Mouse (Mus musculus) intestine, embryonic 16.5 days (tissue): ENCODE measurements at regions not wholly inside any gene's neighbourhood (a gene's known extent, or its start where the extent isn't known, plus 50 kb on each side); places are given as distances from the start of the nearest gene placed in this dataset.
"Not testable (repeated sequence)": the region's sequence is repeated elsewhere in the genome, so short reads cannot be mapped to it uniquely, and the experiment has no call there.

ENCODE experiments used
- ATAC-seq: fragments of 200-750 bp; cut with Nextera tagmentation; 2 replicates; pipeline ENCODE4 v1.8.0; 2017; ENCODE audit warnings: moderate TSS enrichment, moderate library complexity
- H3K27ac ChIP-seq: fragments of 300-500 bp; sonication (generic); 2 replicates; pipeline ENCODE4 v1.5.1; 2014; ENCODE audit warnings: mild to moderate bottlenecking, low read length
- H3K27me3 ChIP-seq: fragments of 300-500 bp; sonication (generic); replicated peaks from 2 replicates; pipeline ENCODE4 v1.6.1; 2014; ENCODE audit warnings: low read length, control low read depth, mixed read lengths; ENCODE audit not compliant: control insufficient read depth, insufficient read depth
- H3K36me3 ChIP-seq: fragments of 300-500 bp; sonication (generic); 2 replicates; pipeline ENCODE4 v1.6.1; 2014; ENCODE audit warnings: low read length, control low read depth; ENCODE audit not compliant: control insufficient read depth, insufficient read depth
- H3K4me1 ChIP-seq: fragments of 300-500 bp; sonication (generic); 2 replicates; pipeline ENCODE4 v1.6.1; 2014; ENCODE audit warnings: low read length, control low read depth, mixed read lengths; ENCODE audit not compliant: control insufficient read depth, insufficient read depth
- H3K4me2 ChIP-seq: fragments of 300-500 bp; sonication (generic); 2 replicates; pipeline ENCODE4 v1.6.1; 2014; ENCODE audit warnings: low read depth, low read length, control low read depth
- H3K4me3 ChIP-seq: fragments of 300-500 bp; sonication (generic); 2 replicates; pipeline ENCODE4 v1.5.1; 2014; ENCODE audit warnings: mild to moderate bottlenecking, low read length
- H3K9ac ChIP-seq: fragments of 300-500 bp; sonication (generic); 2 replicates; pipeline ENCODE4 v1.6.1; 2014; ENCODE audit warnings: low read depth, low read length
- H3K9me3 ChIP-seq: fragments of 300-500 bp; sonication (generic); 2 replicates; pipeline ENCODE4 v1.6.1; 2016; ENCODE audit warnings: low read length, control low read depth; ENCODE audit not compliant: control insufficient read depth
- WGBS: fragments of 180-500 bp; shearing (Covaris S2); extraction: QIAGEN DNeasy Blood & Tissue Kit; methylation state at CpG from one replicate; pipeline ENCODE4 v1.1.7; 2014; 5-methylcytosine and 5-hydroxymethylcytosine counted together

DNA sequence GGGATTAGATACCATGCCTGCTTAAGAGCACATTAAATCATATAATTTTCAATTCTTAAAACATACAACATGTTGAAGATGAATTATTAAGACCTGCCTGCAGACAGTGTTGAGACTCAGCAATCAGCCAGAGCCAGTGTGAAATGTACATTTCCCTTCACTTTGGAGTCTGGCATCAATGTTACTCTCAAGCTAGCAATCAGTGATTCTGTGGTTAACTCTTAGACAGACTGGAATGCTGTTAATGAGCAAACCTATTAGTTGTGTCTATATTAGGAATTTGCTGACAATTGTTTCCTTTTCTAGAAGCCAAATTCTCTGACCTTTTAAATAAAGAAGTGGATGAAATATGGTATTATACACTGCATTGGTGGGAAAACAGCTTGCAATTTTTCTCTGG lies 342.4 kb upstream of the Nectin3 start:
- Histone ChIP-seq H3K4me3 (no peak overlapping the region), H3K4me1 (no peaks in the 10 kb centered on the region), H3K4me2 (no peak overlapping the region), H3K9me3 (no peaks in the 10 kb centered on the region), H3K27me3 (no peaks in the 10 kb centered on the region), H3K9ac (no peak overlapping the region), H3K27ac (no peak overlapping the region), H3K36me3 (no peaks in the 10 kb centered on the region)
- ATAC-seq: no peak

DNA sequence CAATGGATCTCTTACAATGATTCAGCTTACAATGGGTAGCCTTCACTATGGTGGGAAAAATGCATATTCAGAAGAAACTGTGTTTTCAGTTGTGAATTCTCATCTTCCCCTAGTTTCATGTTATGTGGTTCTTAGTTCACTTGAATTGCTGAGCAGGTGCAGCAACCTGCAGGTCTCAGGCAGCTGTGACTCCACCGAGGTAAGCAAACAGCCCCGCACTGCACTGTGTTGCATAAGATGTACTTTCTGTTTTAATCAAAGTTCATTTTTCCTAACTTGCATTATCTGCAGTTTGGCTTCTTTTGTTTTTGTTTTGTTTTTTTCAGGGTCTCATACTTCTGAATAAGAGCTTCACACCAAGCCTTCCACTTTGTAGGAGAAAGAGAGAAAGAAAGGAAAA lies 326.8 kb upstream of the Nectin3 start:
- no peaks in the 10 kb centered on the region for H3K9me3 ChIP-seq
- H3K36me3 ChIP-seq: no peaks in the 10 kb centered on the region
- no peaks in the 10 kb centered on the region for H3K4me1 ChIP-seq
- no peak overlapping the region for H3K4me3 ChIP-seq
- H3K9ac ChIP-seq: no peak overlapping the region
- 0 out of 2 replicates have a peak, but pooled peaks have one; percentile 62 for ATAC-seq
- no peak overlapping the region for H3K27ac ChIP-seq
- H3K4me2 ChIP-seq: no peak overlapping the region
- no peaks in the 10 kb centered on the region for H3K27me3 ChIP-seq
- 72% methylated on average over 2 of the region's 2 CpGs for WGBS

- no peaks in the 10 kb centered on the region for H3K4me1 ChIP-seq
- 49% methylated on average over 3 of the region's 3 CpGs for WGBS
- ATAC-seq: no peak
Observed at GRCm38 (mm10) chr16:46822753-46823152, 324.4 kb upstream of the Nectin3 start.

DNA sequence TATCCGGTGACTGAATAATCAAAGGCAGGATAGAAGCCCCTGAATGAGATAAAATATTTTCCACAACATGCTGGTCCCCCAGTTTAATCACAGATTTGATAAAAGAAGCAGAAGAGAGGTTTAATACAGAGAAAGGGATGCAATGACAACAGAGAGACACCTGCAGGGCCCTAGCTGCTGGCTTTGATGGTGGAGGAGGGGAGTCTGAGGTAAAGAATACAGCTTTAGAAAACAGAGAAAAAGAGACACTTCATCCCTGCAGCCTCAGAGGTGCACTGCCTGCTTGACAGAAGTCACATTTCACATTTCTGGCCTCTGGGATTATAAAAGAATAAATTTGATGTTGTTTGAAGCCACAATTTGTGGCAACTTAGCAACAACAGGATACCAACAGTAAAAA lies 319.9 kb upstream of the Nectin3 start:
- H3K4me1 ChIP-seq: no peaks in the 10 kb centered on the region

More at GRCm38 (mm10) chr16:46822753-46823152, 324.4 kb upstream of the Nectin3 start:
- no peak overlapping the region for H3K9ac ChIP-seq
- H3K4me3 ChIP-seq: no peak overlapping the region
- H3K36me3 ChIP-seq: no peaks in the 10 kb centered on the region
- H3K27me3 ChIP-seq: no peaks in the 10 kb centered on the region
- H3K4me2 ChIP-seq: no peak overlapping the region
- H3K9me3 ChIP-seq: no peaks in the 10 kb centered on the region
- H3K27ac ChIP-seq: no peak overlapping the region

DNA sequence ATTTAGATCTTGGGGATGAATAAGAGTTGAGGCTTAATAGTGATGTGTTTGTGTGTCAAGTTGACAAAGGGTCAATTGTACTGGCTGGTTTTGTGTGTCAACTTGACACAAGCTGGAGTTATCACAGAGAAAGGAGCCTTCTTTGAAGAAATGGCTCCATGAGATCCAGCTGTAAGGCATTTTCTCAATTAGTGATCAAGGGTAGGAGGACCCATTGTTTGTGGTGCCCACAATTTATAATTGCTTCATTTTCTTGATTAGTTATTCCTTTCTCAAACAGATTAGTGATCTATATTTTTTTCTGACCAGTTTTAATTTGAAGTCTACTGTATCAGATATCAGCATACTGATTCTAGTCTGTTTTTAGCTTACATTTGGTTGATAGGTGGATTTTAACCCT lies 313.5 kb upstream of the Nectin3 start:
- not testable (repeated sequence) for ATAC-seq, H3K27me3 ChIP-seq, H3K4me1 ChIP-seq, H3K4me3 ChIP-seq, H3K9ac ChIP-seq, H3K36me3 ChIP-seq, H3K9me3 ChIP-seq, H3K4me2 ChIP-seq, H3K27ac ChIP-seq

More for the DNA sequence above, 319.9 kb upstream of the Nectin3 start:
- Histone ChIP-seq H3K27me3 (no peaks in the 10 kb centered on the region), H3K4me2 (no peak overlapping the region), H3K36me3 (no peaks in the 10 kb centered on the region), H3K4me3 (no peak overlapping the region), H3K27ac (no peak overlapping the region), H3K9ac (no peak overlapping the region), H3K9me3 (no peaks in the 10 kb centered on the region)
- 85% methylated on average over 1 of the region's 1 CpGs for WGBS
- ATAC-seq: no peak

DNA sequence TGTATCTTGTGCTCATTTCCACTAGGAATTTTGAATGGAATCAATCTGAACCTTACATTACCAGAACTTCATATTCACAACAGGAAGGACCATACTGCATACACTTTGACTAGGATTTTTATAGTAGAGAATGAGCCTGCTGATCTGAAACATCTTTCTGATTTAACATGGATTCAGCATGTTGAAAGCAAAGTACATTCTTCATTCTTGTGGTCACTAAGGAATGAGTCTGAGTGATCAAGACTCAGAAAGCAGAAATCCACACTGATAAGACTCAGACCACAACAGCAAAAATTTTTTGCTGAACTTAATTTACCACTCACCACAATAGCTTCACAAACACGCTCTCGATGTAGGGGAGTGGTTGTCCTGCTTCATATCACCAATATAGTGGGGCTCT lies 309.2 kb upstream of the Nectin3 start:
- H3K9me3 ChIP-seq: no peaks in the 10 kb centered on the region
- H3K4me1 ChIP-seq: no peaks in the 10 kb centered on the region
- no peak overlapping the region for H3K27ac ChIP-seq
- no peak overlapping the region for H3K4me3 ChIP-seq
- H3K4me2 ChIP-seq: no peak overlapping the region
- H3K36me3 ChIP-seq: no peaks in the 10 kb centered on the region
- no peak overlapping the region for H3K9ac ChIP-seq
- ATAC-seq: no peak
- 95% methylated on average over 2 of the region's 2 CpGs for WGBS
- no peaks in the 10 kb centered on the region for H3K27me3 ChIP-seq

- no peak overlapping the region for H3K4me2 ChIP-seq
- ATAC-seq: peak; percentile 55; the same call in 1 of the 2 replicates
- 37% methylated on average over 5 of the region's 5 CpGs for WGBS
Observed at GRCm38 (mm10) chr16:46776367-46776766, 278.0 kb upstream of the Nectin3 start.

GRCm38 (mm10) chr16:46769383-46769782 lies 271.1 kb upstream of the Nectin3 start:
- H3K4me3 ChIP-seq: no peak overlapping the region
- no peaks in the 10 kb centered on the region for H3K27me3 ChIP-seq
- 62% methylated on average over 4 of the region's 4 CpGs for whole genome bisulfite sequencing
- no peak overlapping the region for H3K4me2 ChIP-seq
- ATAC-seq: no peak
- H3K4me1 ChIP-seq: no peaks in the 10 kb centered on the region
- H3K36me3 ChIP-seq: no peaks in the 10 kb centered on the region
- no peaks in the 10 kb centered on the region for H3K9me3 ChIP-seq
- H3K9ac ChIP-seq: no peak overlapping the region
- no peak overlapping the region for H3K27ac ChIP-seq

More at GRCm38 (mm10) chr16:46776367-46776766, 278.0 kb upstream of the Nectin3 start:
- H3K27ac ChIP-seq: no peak overlapping the region
- H3K36me3 ChIP-seq: no peaks in the 10 kb centered on the region
- H3K4me3 ChIP-seq: no peak overlapping the region
- no peaks in the 10 kb centered on the region for H3K4me1 ChIP-seq
- H3K27me3 ChIP-seq: no peaks in the 10 kb centered on the region
- no peak overlapping the region for H3K9ac ChIP-seq
- no peaks in the 10 kb centered on the region for H3K9me3 ChIP-seq

- no peak overlapping the region for H3K27ac ChIP-seq
- 69% methylated on average over 1 of the region's 1 CpGs for WGBS
- ATAC-seq: no peak
- no peaks in the 10 kb centered on the region for H3K9me3 ChIP-seq
- H3K9ac ChIP-seq: no peak overlapping the region
- no peaks in the 10 kb centered on the region for H3K4me1 ChIP-seq
- no peaks in the 10 kb centered on the region for H3K27me3 ChIP-seq
- H3K4me2 ChIP-seq: no peak overlapping the region
- no peaks in the 10 kb centered on the region for H3K36me3 ChIP-seq
- H3K4me3 ChIP-seq: no peak overlapping the region
Observed at GRCm38 (mm10) chr16:46768376-46768775, 270.1 kb upstream of the Nectin3 start.

DNA sequence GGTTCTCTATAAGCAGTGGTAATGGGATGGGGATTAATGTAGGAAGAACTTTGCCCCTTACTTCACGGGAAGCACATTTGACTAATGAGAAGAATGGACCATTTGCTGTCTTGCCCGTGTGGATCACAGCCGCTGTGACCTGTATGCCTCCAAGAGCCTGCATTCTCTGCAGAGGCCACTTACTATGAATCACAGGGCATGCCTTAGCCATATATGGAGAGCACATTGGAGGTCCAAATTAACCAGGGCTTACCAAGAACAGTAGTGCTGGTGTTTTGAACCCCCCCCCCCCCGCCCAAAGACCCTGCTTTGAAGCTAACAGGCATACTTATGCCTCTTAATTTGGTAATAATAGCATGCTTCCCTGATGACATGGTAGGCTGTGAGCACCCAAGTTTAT lies 236.8 kb upstream of the Nectin3 start:
- H3K4me3 ChIP-seq: no peak overlapping the region
- H3K27ac ChIP-seq: no peak overlapping the region
- H3K9me3 ChIP-seq: no peaks in the 10 kb centered on the region
- no peaks in the 10 kb centered on the region for H3K4me1 ChIP-seq
- H3K27me3 ChIP-seq: no peaks in the 10 kb centered on the region
- 68% methylated on average over 4 of the region's 4 CpGs for WGBS
- H3K4me2 ChIP-seq: no peak overlapping the region
- H3K36me3 ChIP-seq: no peaks in the 10 kb centered on the region
- no peak overlapping the region for H3K9ac ChIP-seq
- no peak for ATAC-seq
